Mouse (Mus musculus): ENCODE results near the gene Wnt8b.

Wnt8b gene

DNA sequence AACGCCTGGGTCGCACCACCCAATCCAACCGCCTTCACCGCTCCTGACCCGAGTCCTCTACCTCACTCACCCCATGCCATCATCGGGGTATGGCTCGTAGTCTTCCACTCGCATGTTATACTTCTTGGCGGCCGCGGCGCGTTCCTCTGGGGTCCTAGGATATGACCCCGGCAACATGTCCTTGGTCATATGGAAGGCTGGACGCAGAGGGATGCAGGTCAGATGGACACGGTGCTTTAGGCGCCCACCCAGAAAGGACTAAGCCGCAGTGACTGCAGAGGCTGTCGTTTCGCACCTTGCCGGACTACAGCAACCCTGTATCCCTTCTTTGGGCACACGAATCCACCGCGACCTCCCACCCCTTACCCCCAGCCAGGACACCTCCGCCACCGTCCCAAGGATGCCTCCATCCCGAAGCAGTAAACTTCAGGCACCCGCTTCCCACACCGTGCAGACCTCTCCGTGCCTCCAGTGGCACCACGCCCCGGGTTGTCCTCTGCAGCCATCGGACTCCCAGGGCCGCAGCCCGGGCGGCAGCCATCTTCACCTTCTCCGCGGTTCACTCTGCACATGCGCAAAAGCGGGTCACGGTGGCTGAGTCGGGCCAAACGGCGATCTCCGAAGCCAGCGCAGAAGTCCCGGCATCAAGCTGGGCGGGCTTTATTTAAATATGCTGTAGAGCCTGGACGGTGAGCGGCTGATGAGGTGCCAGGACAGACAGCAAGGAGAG, 61.8 kb downstream of the Wnt8b start, which contains the start of gene Ndufb8:
Gene Ndufb8 (minus strand): TSS at position 580 of the 730 bp plus-strand sequence.
- peak; percentile 90 to 93 for DNase-seq (ENCODE audit: low spot score in 2 of 2)

DNA sequence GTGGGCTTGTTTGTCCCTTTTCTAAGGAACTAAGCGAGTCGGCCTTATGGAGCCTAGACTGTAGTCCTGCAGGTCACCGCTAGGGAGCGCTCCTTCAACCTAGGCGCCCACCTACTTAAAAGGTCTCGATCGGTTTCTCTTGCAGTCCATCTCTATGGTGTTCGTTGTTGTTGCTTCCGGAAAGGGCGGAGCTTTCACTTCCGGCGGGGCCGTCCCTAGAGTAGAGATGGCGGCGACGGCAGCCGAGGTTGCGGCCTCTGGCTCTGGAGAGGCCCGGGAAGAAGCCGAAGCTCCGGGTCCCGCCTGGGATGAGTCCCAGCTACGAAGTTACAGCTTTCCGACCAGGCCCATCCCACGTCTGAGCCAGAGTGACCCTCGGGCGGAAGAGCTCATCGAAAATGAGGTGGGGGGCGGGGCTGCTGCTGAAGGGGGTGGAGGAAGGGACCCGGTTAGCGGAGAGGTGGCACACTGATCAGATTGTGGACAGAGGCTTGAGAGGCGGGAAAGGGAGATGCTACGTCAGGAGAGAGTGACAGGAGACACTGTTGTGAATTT, 69.5 kb downstream of the Wnt8b start, which contains the start of gene Hif1an:
Gene Hif1an (plus strand): TSS at position 199 of the 555 bp plus-strand sequence.
- peak; percentile 92 for DNase-seq (ENCODE audit: low spot score in 2 of 2)
